In genomic region chr7:101822836-101823757, GRCm38 (mm10) we compare ENCODE assay signal across 8 mouse cellular contexts. TPM values are rescaled to one million over a fixed set of nuclear protein-coding genes. Genes with fewer than 3 reads are reported as not detected.
DNase-seq lines count a peak whose midpoint lies in the region; ATAC-seq and TF ChIP-seq lines count a peak whose summit lies in the region.

No protein-coding gene starts in this region.

- no peak overlapping the region for H3K4me2 ChIP-seq in limb, embryonic 14.5 days (replicated peaks; ENCODE audit: low read depth, low read length, severe bottlenecking)
- H3K4me2 ChIP-seq in neural tube, embryonic 13.5 days = 0 out of 2 replicates have a peak overlapping the region, but pooled peaks have one; percentile 11

- no peak for ATAC-seq in limb, embryonic 14.5 days (ENCODE audit: low FRiP score, low read depth)
- peak; percentile 15; the same call in 1 of the 2 replicates for ATAC-seq in neural tube, embryonic 13.5 days (ENCODE audit: low read depth)

- TF ChIP-seq POLR2A in limb, embryonic 14.5 days (IDR thresholded peaks at IDR 0.05; ENCODE audit: borderline replicate concordance, extremely low read depth, insufficient read depth, insufficient read length) = no peak

- H3K9ac ChIP-seq in ES-E14 (ENCODE audit: insufficient read depth, low read depth, low read length, poor library complexity, severe bottlenecking) = peak overlapping the region; percentile 36; the same call in 1 of the 2 replicates
- no peak overlapping the region for H3K9ac ChIP-seq in limb, embryonic 14.5 days (ENCODE audit: low read depth, low read length, severe bottlenecking)
- H3K9ac ChIP-seq in neural tube, embryonic 13.5 days = no peak overlapping the region

- peaks cover 48% of the 10 kb centered on the region for H3K27me3 ChIP-seq in limb, embryonic 14.5 days (ENCODE audit: control insufficient read depth, insufficient read depth, low read length)
- H3K27me3 ChIP-seq in neural tube, embryonic 13.5 days = peaks cover 60% of the 10 kb centered on the region

- no peaks in the 10 kb centered on the region for H3K9me3 ChIP-seq in ES-E14 (ENCODE audit: control insufficient read depth, insufficient read depth, low read depth, low read length)
- H3K9me3 ChIP-seq in limb, embryonic 14.5 days (ENCODE audit: control insufficient read depth, low read length) = no peaks in the 10 kb centered on the region
- H3K9me3 ChIP-seq in neural tube, embryonic 13.5 days = no peaks in the 10 kb centered on the region

- peaks cover 29% of the 10 kb centered on the region for H3K36me3 ChIP-seq in ES-E14 (ENCODE audit: control insufficient read depth, insufficient read depth, low read length, poor library complexity, severe bottlenecking)
- peaks cover 49% of the 10 kb centered on the region for H3K36me3 ChIP-seq in limb, embryonic 14.5 days (ENCODE audit: control insufficient read depth, insufficient read depth, low read length)
- peaks cover 34% of the 10 kb centered on the region for H3K36me3 ChIP-seq in neural tube, embryonic 13.5 days

- DNase-seq in ES-E14 (ENCODE audit: low read depth, low spot score) = peak; percentile 63
- DNase-seq in adrenal gland, postnatal 10 days = peak; percentile 73
- peak; percentile 51 for DNase-seq in heart, postnatal 4 days
- peak; percentile 43 for DNase-seq in limb, embryonic 14.5 days (ENCODE audit: low spot score)
- DNase-seq in frontal cortex, adult 2 months (ENCODE audit: extremely low spot score in 1 of 2, low spot score in 1 of 2) = no peak
- no peak for DNase-seq in urinary bladder, postnatal 25 days (ENCODE audit: low spot score)
- DNase-seq in spleen, adult 12 weeks (ENCODE audit: low spot score) = no peak

- peak overlapping the region; percentile 13 to 61; a peak in 3 of 4 replicates for H3K4me3 ChIP-seq in ES-E14 (ENCODE audit: insufficient read depth in 1 of 2, low read depth in 1 of 2, low read length in 2 of 2, poor library complexity in 1 of 2, severe bottlenecking in 1 of 2)
- H3K4me3 ChIP-seq in limb, embryonic 14.5 days (replicated peaks; ENCODE audit: low read length) = no peak overlapping the region
- H3K4me3 ChIP-seq in neural tube, embryonic 13.5 days = no peak overlapping the region

- WGBS in limb, embryonic 14.5 days = 34% methylated on average over 31 of the region's 32 CpGs
- 24% methylated on average over 31 of the region's 32 CpGs for WGBS in neural tube, embryonic 13.5 days

- H3K4me1 ChIP-seq in ES-E14 (ENCODE audit: control insufficient read depth in 2 of 2, insufficient read depth in 2 of 2, low read length in 2 of 2, poor library complexity in 1 of 2) = peaks cover 3 to 22% of the 10 kb centered on the region in 2 experiments; a peak in 3 of 4 replicates
- peaks cover 16% of the 10 kb centered on the region; the same call in 1 of the 2 replicates for H3K4me1 ChIP-seq in limb, embryonic 14.5 days (ENCODE audit: control insufficient read depth, insufficient read depth, low read length)
- H3K4me1 ChIP-seq in neural tube, embryonic 13.5 days (replicated peaks) = peaks cover 33% of the 10 kb centered on the region

- H3K27ac ChIP-seq in ES-E14 (ENCODE audit: insufficient read depth, low read depth, low read length, poor library complexity, severe bottlenecking) = no peak overlapping the region
- H3K27ac ChIP-seq in limb, embryonic 14.5 days (replicated peaks; ENCODE audit: low read depth, low read length) = no peak overlapping the region
- H3K27ac ChIP-seq in neural tube, embryonic 13.5 days (replicated peaks) = no peak overlapping the region

- in situ Hi-C loops in ES-E14 (cut with MboI; ENCODE audit: low sequenced_read_pairs in 2 of 2, unreplicated experiment in 2 of 2) = no loop called here

TF ChIP-seq in ES-E14, 5 proteins besides CTCF, POLR2A, EP300 and RAD21:
- TF ChIP-seq MAFK (IDR thresholded peaks at IDR 0.05; ENCODE audit: insufficient read depth, low read depth, low read length) = no peak
- TF ChIP-seq ZC3H11A (IDR thresholded peaks at IDR 0.05; ENCODE audit: borderline replicate concordance, low read depth, low read length) = no peak
- no peak for TF ChIP-seq HCFC1 (IDR thresholded peaks at IDR 0.05; ENCODE audit: borderline replicate concordance, insufficient read depth, low read length)
- no peak for TF ChIP-seq CHD2 (IDR thresholded peaks at IDR 0.05; ENCODE audit: low read depth, low read length)
- no peak for TF ChIP-seq ZNF384 (IDR thresholded peaks at IDR 0.05; ENCODE audit: low read depth, low read length)

RNA-seq across cellular contexts. Expression of gene Phox2a, which starts 5.0 kb away (rescaled TPM):
- 1.1 and 1.3 TPM in 2 replicates for total RNA-seq in ES-E14 (2012; rRNA removed)
- total RNA-seq in adrenal gland, postnatal 10 days (2021) = 10 to 100 TPM; 20.9 to 32.4 TPM
- under 1 TPM; 0.27 to 0.43 TPM for total RNA-seq in heart, postnatal 4 days (2021)
- 0.13 and 0.41 TPM in 2 replicates for polyA plus RNA-seq in limb, embryonic 14.5 days (2012; rRNA removed)
- 0.26 TPM in 1 of 2 replicates, not detected in the other for polyA plus RNA-seq in limb, embryonic 14.5 days (2014; fragmentation: Nextera tagmentation; extraction: Ambion mirVana)
- 1.1 and 2.3 TPM in 2 replicates for polyA plus RNA-seq in neural tube, embryonic 13.5 days (2015; fragmentation: Nextera tagmentation; extraction: Ambion mirVana)
- polyA plus RNA-seq in frontal cortex, adult 2 months (2012; rRNA removed) = not detected in 2 replicates

RNA-seq across cellular contexts. Expression of gene Inppl1, which starts 14.9 kb away (rescaled TPM):
- total RNA-seq in ES-E14 (2012; rRNA removed) = 57.1 and 71.4 TPM in 2 replicates
- 10 to 100 TPM; 72.5 to 98.1 TPM for total RNA-seq in adrenal gland, postnatal 10 days (2021)
- 100 to 1,000 TPM; 139 to 141 TPM for total RNA-seq in heart, postnatal 4 days (2021)
- 111 and 152 TPM in 2 replicates for polyA plus RNA-seq in limb, embryonic 14.5 days (2012; rRNA removed)
- polyA plus RNA-seq in limb, embryonic 14.5 days (2014; fragmentation: Nextera tagmentation; extraction: Ambion mirVana) = 30.5 and 44.5 TPM in 2 replicates
- 17.4 and 22.2 TPM in 2 replicates for polyA plus RNA-seq in neural tube, embryonic 13.5 days (2015; fragmentation: Nextera tagmentation; extraction: Ambion mirVana)
- 34.3 and 38.8 TPM in 2 replicates for polyA plus RNA-seq in frontal cortex, adult 2 months (2012; rRNA removed)

RNA-seq across cellular contexts. Expression of gene Folr2, which starts 33.9 kb away (rescaled TPM):
- 4.2 and 4.3 TPM in 2 replicates for total RNA-seq in ES-E14 (2012; rRNA removed)
- 1 to 10 TPM; 4.5 to 6.2 TPM for total RNA-seq in adrenal gland, postnatal 10 days (2021)
- total RNA-seq in heart, postnatal 4 days (2021) = under 1 TPM; 0.33 to 0.38 TPM
- 3.4 and 4.8 TPM in 2 replicates for polyA plus RNA-seq in limb, embryonic 14.5 days (2012; rRNA removed)
- 2.8 and 3.1 TPM in 2 replicates for polyA plus RNA-seq in limb, embryonic 14.5 days (2014; fragmentation: Nextera tagmentation; extraction: Ambion mirVana)
- 2.3 and 3.3 TPM in 2 replicates for polyA plus RNA-seq in neural tube, embryonic 13.5 days (2015; fragmentation: Nextera tagmentation; extraction: Ambion mirVana)
- 1.2 and 2.3 TPM in 2 replicates for polyA plus RNA-seq in frontal cortex, adult 2 months (2012; rRNA removed)

RNA-seq across cellular contexts. Expression of gene Anapc15, which starts 40.4 kb away (rescaled TPM):
- total RNA-seq in ES-E14 (2012; rRNA removed) = 105 and 123 TPM in 2 replicates
- total RNA-seq in adrenal gland, postnatal 10 days (2021) = 10 to 100 TPM; 27.4 to 28.5 TPM
- 10 to 100 TPM; 45.7 to 50.8 TPM for total RNA-seq in heart, postnatal 4 days (2021)
- polyA plus RNA-seq in limb, embryonic 14.5 days (2012; rRNA removed) = 67.2 and 68.9 TPM in 2 replicates
- 44.7 and 60.5 TPM in 2 replicates for polyA plus RNA-seq in limb, embryonic 14.5 days (2014; fragmentation: Nextera tagmentation; extraction: Ambion mirVana)
- 72.7 and 81.9 TPM in 2 replicates for polyA plus RNA-seq in neural tube, embryonic 13.5 days (2015; fragmentation: Nextera tagmentation; extraction: Ambion mirVana)
- 60.4 and 69.4 TPM in 2 replicates for polyA plus RNA-seq in frontal cortex, adult 2 months (2012; rRNA removed)

RNA-seq across cellular contexts. Expression of gene Folr1, which starts 47.5 kb away (rescaled TPM):
- total RNA-seq in ES-E14 (2012; rRNA removed) = 536 and 562 TPM in 2 replicates
- 1 to 10 TPM; 1.7 to 2.3 TPM for total RNA-seq in adrenal gland, postnatal 10 days (2021)
- total RNA-seq in heart, postnatal 4 days (2021) = 1 to 10 TPM; 1.1 to 2.9 TPM
- 1.1 and 1.3 TPM in 2 replicates for polyA plus RNA-seq in limb, embryonic 14.5 days (2012; rRNA removed)
- polyA plus RNA-seq in limb, embryonic 14.5 days (2014; fragmentation: Nextera tagmentation; extraction: Ambion mirVana) = 1.0 TPM in 1 of 2 replicates, not detected in the other
- 0.77 and 4.3 TPM in 2 replicates for polyA plus RNA-seq in neural tube, embryonic 13.5 days (2015; fragmentation: Nextera tagmentation; extraction: Ambion mirVana)
- 1.1 and 2.1 TPM in 2 replicates for polyA plus RNA-seq in frontal cortex, adult 2 months (2012; rRNA removed)

Comparison
In these comparisons a context has a peak if more than half of its experiments do, and no peak if none do; other contexts are left out.
1. DNase-seq: peak in ES-E14 (single experiment), adrenal gland, postnatal 10 days (single experiment), heart, postnatal 4 days (single experiment) and limb, embryonic 14.5 days (single experiment); none in frontal cortex, adult 2 months (0 of 2), urinary bladder, postnatal 25 days (single experiment) and spleen, adult 12 weeks (single experiment).
2. H3K4me3 ChIP-seq: peak in ES-E14 (2 of 2); none in limb, embryonic 14.5 days (single experiment) and neural tube, embryonic 13.5 days (single experiment).